Mouse (Mus musculus): ENCODE data around the gene Bhmt. TPM values are rescaled to one million over a fixed set of nuclear protein-coding genes. Genes with fewer than 3 reads are reported as not detected.
A peak's percentile ranks its signal among the peaks of the same experiment; 100 is the strongest.

Bhmt gene
- polyA plus RNA-seq, 1 experiment from 2014 or later, result not detected

DNA sequence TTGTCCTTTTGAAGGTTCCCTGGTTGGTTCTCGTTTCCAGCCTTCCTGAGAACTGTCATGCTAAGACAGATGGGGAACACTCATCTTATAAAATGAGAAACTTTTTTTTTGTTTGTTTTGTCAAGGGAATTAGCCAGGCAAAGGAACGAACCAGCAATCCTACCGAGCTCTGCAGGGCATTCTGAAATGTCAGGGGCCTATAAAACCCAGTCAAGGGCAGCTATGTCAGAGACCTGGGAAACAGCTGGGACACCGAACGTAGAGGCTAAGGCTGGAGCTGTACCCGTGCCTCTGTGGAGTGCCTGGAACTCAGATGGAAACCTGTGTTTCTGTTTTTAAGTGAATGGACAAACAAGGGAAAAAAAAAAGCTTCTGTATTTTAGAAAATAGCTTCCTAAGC lies 8.9 kb downstream of the Bhmt start:
- WGBS, result 23% methylated on average over 6 of the region's 6 CpGs
- no peak for DNase-seq (ENCODE audit: low spot score)
- H3K27me3 ChIP-seq (ENCODE audit: control insufficient read depth, insufficient read depth, low read length), result no peaks in the 10 kb centered on the region
- ATAC-seq (replicated peaks; ENCODE audit: low FRiP score), result no peak
- H3K4me3 ChIP-seq (ENCODE audit: low read depth, low read length), result no peak overlapping the region
- no peak overlapping the region for H3K27ac ChIP-seq (ENCODE audit: low read depth, low read length)
- no peaks in the 10 kb centered on the region for H3K4me1 ChIP-seq (replicated peaks; ENCODE audit: control insufficient read depth, insufficient read depth, low read length)
- no peak overlapping the region for H3K9ac ChIP-seq (ENCODE audit: low read length)
- H3K36me3 ChIP-seq (ENCODE audit: control insufficient read depth, insufficient read depth, low read length), result no peaks in the 10 kb centered on the region
- H3K4me2 ChIP-seq (ENCODE audit: low read depth, low read length, severe bottlenecking), result no peak overlapping the region
- H3K9me3 ChIP-seq (ENCODE audit: control insufficient read depth, low read length), result no peaks in the 10 kb centered on the region

DNA sequence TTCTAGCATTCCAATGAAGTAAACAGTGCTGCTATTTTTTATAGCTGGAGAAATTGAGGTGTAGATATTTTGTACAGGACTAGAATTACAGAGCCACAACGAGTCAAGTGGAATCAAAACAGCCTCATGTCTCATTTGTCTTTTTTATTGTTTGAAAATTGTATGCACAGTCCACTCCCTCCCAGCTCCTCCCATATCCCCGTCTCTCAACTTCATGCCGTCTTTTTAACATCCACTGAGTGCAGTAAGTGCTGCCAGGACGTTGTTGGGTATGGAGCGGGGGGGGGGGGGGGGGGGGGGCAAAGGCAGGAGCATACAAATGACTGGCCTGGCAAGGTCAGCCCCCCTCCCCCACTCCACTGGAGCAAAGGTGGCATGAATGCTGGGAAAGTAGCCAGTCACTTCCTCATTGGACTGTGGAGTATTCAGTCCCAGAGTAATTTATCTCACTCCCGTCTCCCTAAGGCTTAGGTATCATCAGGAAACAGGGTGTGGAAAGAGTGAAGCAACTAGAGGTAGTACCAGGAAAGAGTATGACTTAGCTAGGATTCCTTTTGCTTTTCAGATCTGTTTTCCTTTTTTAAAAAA lies 23.3 kb downstream of the Bhmt start:
- Histone ChIP-seq H3K9ac (ENCODE audit: low read length) (no peak overlapping the region), H3K4me2 (ENCODE audit: low read depth, low read length, severe bottlenecking) (no peak overlapping the region), H3K4me1 (replicated peaks; ENCODE audit: control insufficient read depth, insufficient read depth, low read length) (no peaks in the 10 kb centered on the region), H3K4me3 (ENCODE audit: low read depth, low read length) (no peak overlapping the region), H3K36me3 (ENCODE audit: control insufficient read depth, insufficient read depth, low read length) (no peaks in the 10 kb centered on the region), H3K27ac (ENCODE audit: low read depth, low read length) (no peak overlapping the region), H3K9me3 (ENCODE audit: control insufficient read depth, low read length) (no peaks in the 10 kb centered on the region), H3K27me3 (ENCODE audit: control insufficient read depth, insufficient read depth, low read length) (no peaks in the 10 kb centered on the region)
- DNase-seq (ENCODE audit: low spot score), result no peak
- WGBS, result 61% methylated on average over 5 of the region's 6 CpGs
- ATAC-seq (replicated peaks; ENCODE audit: low FRiP score), result no peak

DNA sequence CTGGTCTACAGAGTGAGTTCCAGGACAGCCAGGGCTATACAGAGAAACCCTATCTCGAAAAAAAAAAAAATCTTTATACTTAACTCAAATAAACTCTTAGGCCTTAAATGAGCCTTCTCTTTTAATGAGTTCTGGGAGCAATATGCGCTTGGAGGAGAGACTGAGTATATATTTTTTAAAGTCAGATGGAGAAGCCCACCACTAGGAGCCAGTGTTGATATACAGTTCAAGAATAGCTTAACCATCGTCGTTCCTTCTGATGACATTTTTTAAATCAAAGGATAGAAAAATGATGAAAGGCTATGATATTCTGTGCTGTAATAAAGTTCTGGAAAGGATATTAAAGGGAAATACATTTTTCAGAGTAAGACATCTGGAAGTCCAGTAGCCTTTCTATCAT lies 24.0 kb downstream of the Bhmt start:
- no peak overlapping the region for H3K27ac ChIP-seq (ENCODE audit: low read depth, low read length)
- no peaks in the 10 kb centered on the region for H3K27me3 ChIP-seq (ENCODE audit: control insufficient read depth, insufficient read depth, low read length)
- no peak overlapping the region for H3K4me3 ChIP-seq (ENCODE audit: low read depth, low read length)
- no peaks in the 10 kb centered on the region for H3K36me3 ChIP-seq (ENCODE audit: control insufficient read depth, insufficient read depth, low read length)
- DNase-seq (ENCODE audit: low spot score), result no peak
- no peak for ATAC-seq (replicated peaks; ENCODE audit: low FRiP score)
- no peak overlapping the region for H3K4me2 ChIP-seq (ENCODE audit: low read depth, low read length, severe bottlenecking)
- H3K4me1 ChIP-seq (replicated peaks; ENCODE audit: control insufficient read depth, insufficient read depth, low read length), result no peaks in the 10 kb centered on the region
- H3K9ac ChIP-seq (ENCODE audit: low read length), result no peak overlapping the region
- 94% methylated on average over 4 of the region's 4 CpGs for WGBS
- H3K9me3 ChIP-seq (ENCODE audit: control insufficient read depth, low read length), result no peaks in the 10 kb centered on the region

DNA sequence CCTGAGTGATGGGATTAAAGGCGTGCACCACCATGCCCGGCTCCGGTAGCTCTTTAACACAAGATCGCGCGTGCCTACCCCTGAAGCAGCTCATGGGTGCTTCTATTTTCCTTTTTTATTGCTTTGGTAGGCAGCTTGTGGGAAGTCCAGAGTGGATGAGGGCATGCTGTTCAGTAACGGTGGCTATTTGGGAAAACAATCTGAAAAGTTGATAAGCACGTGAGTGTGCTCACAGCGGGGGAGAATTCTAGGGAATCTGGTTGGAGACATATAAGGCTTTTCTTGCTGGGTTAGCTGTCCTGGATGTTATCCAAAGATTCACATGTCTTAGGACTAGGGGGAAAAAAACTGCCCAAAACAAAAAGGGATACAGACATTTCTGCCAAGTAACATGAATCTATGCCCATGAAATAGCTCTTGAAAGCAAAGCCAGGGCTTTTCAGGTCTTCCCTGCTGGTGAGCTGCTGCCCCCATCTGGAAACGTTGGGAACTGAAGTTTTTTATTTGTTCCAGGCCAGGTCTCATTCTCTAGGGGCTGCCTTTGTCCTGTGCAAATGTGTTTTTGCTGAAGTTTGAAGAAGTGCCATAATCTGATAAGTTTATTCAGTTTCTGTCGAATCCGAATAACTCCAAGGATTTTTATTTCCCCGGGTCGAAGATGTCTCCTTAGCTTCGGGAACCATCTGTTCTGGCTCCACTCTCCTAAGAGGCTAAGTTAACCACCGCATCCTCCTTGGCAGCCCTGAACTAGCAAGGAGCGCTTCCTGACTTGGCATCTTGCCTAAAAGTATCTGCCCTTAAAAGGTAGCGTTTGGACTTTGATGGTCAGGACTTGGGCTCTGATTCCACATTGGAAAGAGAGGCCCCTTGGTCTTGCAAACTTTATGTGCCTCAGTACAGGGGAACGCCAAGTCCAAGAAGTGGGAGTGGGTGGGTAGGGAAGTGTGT lies 24.8 kb downstream of the Bhmt start:
- H3K4me3 ChIP-seq (ENCODE audit: low read depth, low read length), result no peak overlapping the region
- ATAC-seq (replicated peaks; ENCODE audit: low FRiP score) (peak; percentile 78; the same call in 1 of the 2 replicates), DNase-seq (ENCODE audit: low spot score) (peak; percentile 80)
- 64% methylated on average over 19 of the region's 19 CpGs for WGBS
- no peaks in the 10 kb centered on the region for H3K27me3 ChIP-seq (ENCODE audit: control insufficient read depth, insufficient read depth, low read length)
- H3K36me3 ChIP-seq (ENCODE audit: control insufficient read depth, insufficient read depth, low read length), result no peaks in the 10 kb centered on the region
- no peak overlapping the region for H3K4me2 ChIP-seq (ENCODE audit: low read depth, low read length, severe bottlenecking)
- no peaks in the 10 kb centered on the region for H3K9me3 ChIP-seq (ENCODE audit: control insufficient read depth, low read length)
- H3K9ac ChIP-seq (ENCODE audit: low read length), result no peak overlapping the region
- no peak overlapping the region for H3K27ac ChIP-seq (ENCODE audit: low read depth, low read length)
- H3K4me1 ChIP-seq (replicated peaks; ENCODE audit: control insufficient read depth, insufficient read depth, low read length), result no peaks in the 10 kb centered on the region

DNA sequence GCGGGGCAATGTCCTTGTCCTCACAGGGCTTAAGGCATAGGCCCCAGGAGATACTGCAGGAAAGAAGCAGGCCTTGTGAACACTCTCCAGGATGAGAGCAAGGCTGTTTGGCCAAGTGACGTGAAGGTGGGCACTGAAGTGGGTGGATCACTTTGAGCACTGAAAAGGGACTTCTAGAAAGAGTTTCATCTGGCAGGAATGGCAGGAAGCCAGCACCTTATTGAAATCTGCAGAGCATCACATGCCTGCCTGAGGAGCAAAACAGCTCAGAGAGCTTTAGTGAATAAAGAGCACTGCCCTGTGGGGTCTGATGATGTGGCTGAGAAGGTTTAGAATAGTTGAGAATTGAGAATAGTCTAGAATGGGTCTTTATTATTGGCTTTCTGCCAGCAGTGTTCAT lies 29.3 kb downstream of the Bhmt start:
- Histone ChIP-seq H3K4me1 (replicated peaks; ENCODE audit: control insufficient read depth, insufficient read depth, low read length) (no peaks in the 10 kb centered on the region), H3K36me3 (ENCODE audit: control insufficient read depth, insufficient read depth, low read length) (no peaks in the 10 kb centered on the region), H3K9ac (ENCODE audit: low read length) (no peak overlapping the region), H3K4me2 (ENCODE audit: low read depth, low read length, severe bottlenecking) (no peak overlapping the region), H3K4me3 (ENCODE audit: low read depth, low read length) (no peak overlapping the region), H3K27ac (ENCODE audit: low read depth, low read length) (no peak overlapping the region), H3K9me3 (ENCODE audit: control insufficient read depth, low read length) (no peaks in the 10 kb centered on the region), H3K27me3 (ENCODE audit: control insufficient read depth, insufficient read depth, low read length) (no peaks in the 10 kb centered on the region)
- no peak for DNase-seq (ENCODE audit: low spot score)
- ATAC-seq (replicated peaks; ENCODE audit: low FRiP score), result no peak
- 89% methylated on average over 2 of the region's 2 CpGs for WGBS

DNA sequence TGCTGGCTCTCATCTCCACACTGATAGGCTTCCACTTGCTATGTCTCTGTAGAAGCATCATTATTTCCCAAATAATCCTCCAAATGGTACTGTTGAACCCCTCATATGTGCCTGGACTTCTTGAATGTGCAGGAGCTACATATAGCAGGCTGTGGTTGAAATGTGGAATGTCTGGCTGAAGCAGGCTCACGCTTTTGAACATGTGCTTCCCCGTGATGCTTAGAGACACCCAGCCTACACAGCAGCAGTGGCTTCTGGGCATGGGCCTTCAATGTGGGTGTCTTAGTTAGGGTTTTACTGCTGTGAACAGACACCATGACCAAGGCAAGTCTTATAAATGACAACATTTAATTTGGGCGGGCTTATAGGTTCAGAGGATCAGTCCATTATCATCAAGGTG lies 30.1 kb downstream of the Bhmt start:
- WGBS, result 90% methylated on average over 3 of the region's 3 CpGs
- no peaks in the 10 kb centered on the region for H3K4me1 ChIP-seq (replicated peaks; ENCODE audit: control insufficient read depth, insufficient read depth, low read length)
- no peak overlapping the region for H3K27ac ChIP-seq (ENCODE audit: low read depth, low read length)
- ATAC-seq (replicated peaks; ENCODE audit: low FRiP score) (no peak), DNase-seq (ENCODE audit: low spot score) (no peak)
- H3K4me2 ChIP-seq (ENCODE audit: low read depth, low read length, severe bottlenecking), result no peak overlapping the region
- no peaks in the 10 kb centered on the region for H3K27me3 ChIP-seq (ENCODE audit: control insufficient read depth, insufficient read depth, low read length)
- no peaks in the 10 kb centered on the region for H3K9me3 ChIP-seq (ENCODE audit: control insufficient read depth, low read length)
- no peak overlapping the region for H3K9ac ChIP-seq (ENCODE audit: low read length)
- H3K4me3 ChIP-seq (ENCODE audit: low read depth, low read length), result no peak overlapping the region
- no peaks in the 10 kb centered on the region for H3K36me3 ChIP-seq (ENCODE audit: control insufficient read depth, insufficient read depth, low read length)

DNA sequence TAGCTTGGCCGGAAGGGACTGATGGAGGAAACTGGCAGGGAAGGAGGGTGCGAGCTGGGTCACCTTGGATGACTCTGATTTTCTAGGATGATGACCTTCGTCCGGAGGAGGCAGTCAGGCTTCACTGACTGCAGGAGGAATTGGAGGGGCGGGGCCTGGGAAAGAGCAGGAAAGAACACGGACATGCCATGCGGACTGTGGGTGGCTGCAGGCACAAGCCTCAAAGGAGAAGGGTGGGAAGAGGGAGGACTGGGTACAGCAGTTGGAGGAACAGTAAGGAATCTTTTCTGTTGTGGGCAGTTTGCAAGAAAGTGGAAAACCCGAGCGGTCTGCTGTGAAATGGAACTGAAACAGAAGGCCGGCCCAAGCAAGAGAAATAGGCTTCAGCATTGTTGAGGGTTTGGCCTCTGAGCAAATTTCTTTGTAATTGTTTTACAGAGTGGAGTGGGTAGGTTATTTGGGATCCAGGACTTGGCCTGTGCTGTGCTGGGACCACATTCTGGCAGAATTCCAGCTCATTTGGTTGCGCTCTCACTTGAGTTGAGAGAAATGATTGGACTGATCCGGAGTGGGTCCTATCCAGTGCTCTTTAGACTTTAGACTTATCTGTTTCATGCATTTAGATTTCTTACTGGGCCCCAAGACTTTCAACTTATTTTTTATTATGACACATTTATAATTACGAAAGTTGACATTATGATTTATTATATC lies 30.7 kb downstream of the Bhmt start:
- H3K9ac ChIP-seq (ENCODE audit: low read length), result no peak overlapping the region
- no peaks in the 10 kb centered on the region for H3K27me3 ChIP-seq (ENCODE audit: control insufficient read depth, insufficient read depth, low read length)
- no peaks in the 10 kb centered on the region for H3K9me3 ChIP-seq (ENCODE audit: control insufficient read depth, low read length)
- 83% methylated on average over 13 of the region's 13 CpGs for WGBS
- H3K4me3 ChIP-seq (ENCODE audit: low read depth, low read length), result no peak overlapping the region
- no peaks in the 10 kb centered on the region for H3K36me3 ChIP-seq (ENCODE audit: control insufficient read depth, insufficient read depth, low read length)
- H3K4me1 ChIP-seq (replicated peaks; ENCODE audit: control insufficient read depth, insufficient read depth, low read length), result no peaks in the 10 kb centered on the region
- DNase-seq (ENCODE audit: low spot score), result no peak
- no peak overlapping the region for H3K27ac ChIP-seq (ENCODE audit: low read depth, low read length)
- H3K4me2 ChIP-seq (ENCODE audit: low read depth, low read length, severe bottlenecking), result no peak overlapping the region
- no peak for ATAC-seq (replicated peaks; ENCODE audit: low FRiP score)

DNA sequence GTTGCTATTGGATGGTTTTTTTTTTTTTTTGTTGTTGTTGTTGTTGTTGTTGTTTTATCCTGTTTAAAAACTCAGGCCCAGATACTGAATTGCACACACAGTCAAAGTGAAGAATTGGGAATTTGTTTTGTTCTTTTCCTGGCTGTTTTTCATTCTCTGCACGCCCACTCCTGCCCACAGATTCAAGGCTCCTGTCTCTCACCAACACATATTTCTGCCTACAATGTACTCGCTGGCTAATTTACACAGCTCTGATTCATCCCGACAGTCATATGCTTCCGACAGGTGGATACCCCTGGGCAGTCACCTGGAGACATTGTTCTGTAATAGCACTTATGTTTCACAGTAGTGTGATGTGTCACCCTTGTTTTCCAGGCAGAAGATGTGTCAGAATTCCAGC lies 33.1 kb downstream of the Bhmt start:
- DNase-seq (ENCODE audit: low spot score) (no peak), ATAC-seq (replicated peaks; ENCODE audit: low FRiP score) (no peak)
- no peaks in the 10 kb centered on the region for H3K27me3 ChIP-seq (ENCODE audit: control insufficient read depth, insufficient read depth, low read length)
- 86% methylated on average over 4 of the region's 4 CpGs for WGBS
- no peak overlapping the region for H3K4me2 ChIP-seq (ENCODE audit: low read depth, low read length, severe bottlenecking)
- H3K36me3 ChIP-seq (ENCODE audit: control insufficient read depth, insufficient read depth, low read length), result no peaks in the 10 kb centered on the region
- H3K9ac ChIP-seq (ENCODE audit: low read length), result no peak overlapping the region
- no peaks in the 10 kb centered on the region for H3K9me3 ChIP-seq (ENCODE audit: control insufficient read depth, low read length)
- H3K4me3 ChIP-seq (ENCODE audit: low read depth, low read length), result no peak overlapping the region
- H3K27ac ChIP-seq (ENCODE audit: low read depth, low read length), result no peak overlapping the region
- H3K4me1 ChIP-seq (replicated peaks; ENCODE audit: control insufficient read depth, insufficient read depth, low read length), result no peaks in the 10 kb centered on the region

All from forebrain, embryonic 11.5 days (tissue).